Mouse (Mus musculus): Measurements from ENCODE around the gene Pinlyp. TPM values are rescaled to one million over a fixed set of nuclear protein-coding genes. Genes with fewer than 3 reads are reported as not detected.

The Pinlyp gene
- polyA plus RNA-seq, 1 experiment = not detected

DNA sequence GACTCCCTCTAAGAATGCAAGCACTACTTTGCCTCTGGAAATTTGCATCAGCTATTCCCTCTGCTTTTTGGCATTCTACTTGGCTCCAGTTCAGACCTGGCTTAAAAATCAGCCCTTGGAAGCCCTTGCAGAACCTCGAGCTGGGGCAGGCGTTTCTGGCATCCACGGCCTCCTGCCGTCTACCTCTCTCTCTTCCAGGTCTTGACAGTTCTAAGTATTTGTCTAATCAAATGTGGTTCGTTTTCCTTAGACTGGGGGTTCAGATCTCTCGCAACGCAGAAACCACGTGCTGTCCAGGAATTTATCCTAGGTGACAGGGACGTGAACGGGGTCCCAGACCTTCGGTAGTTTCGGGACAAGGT, 39.5 kb downstream of the Pinlyp start:
- Histone ChIP-seq H3K36me3 (ENCODE audit: control insufficient read depth) (no peaks in the 10 kb centered on the region), H3K9me3 (ENCODE audit: control insufficient read depth, low read length) (no peaks in the 10 kb centered on the region), H3K4me1 (ENCODE audit: control insufficient read depth) (peaks cover 21% of the 10 kb centered on the region), H3K4me3 (replicated peaks) (peak overlapping the region; percentile 82), H3K27me3 (ENCODE audit: control insufficient read depth) (peaks cover 56% of the 10 kb centered on the region)
- TF ChIP-seq GATA1 (IDR thresholded peaks at IDR 0.05; ENCODE audit: low read length) (no peak), TAL1 (IDR thresholded peaks at IDR 0.05; ENCODE audit: low read length) (no peak)

DNA sequence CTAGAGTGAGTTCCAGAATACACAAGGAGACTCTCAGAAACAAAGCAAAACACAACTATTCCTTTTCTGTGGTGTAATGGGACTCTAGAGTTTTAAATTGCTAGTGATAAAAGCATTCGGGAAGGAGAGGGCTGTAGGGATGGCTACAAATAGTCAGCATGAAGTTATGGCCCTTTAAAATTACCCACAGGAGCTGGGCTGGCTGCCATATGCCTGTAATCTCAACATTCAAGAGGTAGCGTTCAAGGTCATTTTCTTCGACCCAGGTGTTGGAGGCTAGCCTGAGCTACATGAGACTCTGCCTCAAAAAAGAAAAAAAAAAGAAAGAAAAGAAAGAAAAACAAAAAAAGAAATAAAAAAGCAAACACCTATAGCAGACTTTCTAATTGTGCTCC, 39.9 kb downstream of the Pinlyp start:
- H3K27me3 ChIP-seq (ENCODE audit: control insufficient read depth) = peaks cover 60% of the 10 kb centered on the region
- H3K4me3 ChIP-seq (replicated peaks) = no peak overlapping the region
- peaks cover 23% of the 10 kb centered on the region for H3K4me1 ChIP-seq (ENCODE audit: control insufficient read depth)
- TF ChIP-seq GATA1 (IDR thresholded peaks at IDR 0.05; ENCODE audit: low read length) (no peak), TAL1 (IDR thresholded peaks at IDR 0.05; ENCODE audit: low read length) (no peak)
- H3K36me3 ChIP-seq (ENCODE audit: control insufficient read depth) = no peaks in the 10 kb centered on the region
- H3K9me3 ChIP-seq (ENCODE audit: control insufficient read depth, low read length) = no peaks in the 10 kb centered on the region

DNA sequence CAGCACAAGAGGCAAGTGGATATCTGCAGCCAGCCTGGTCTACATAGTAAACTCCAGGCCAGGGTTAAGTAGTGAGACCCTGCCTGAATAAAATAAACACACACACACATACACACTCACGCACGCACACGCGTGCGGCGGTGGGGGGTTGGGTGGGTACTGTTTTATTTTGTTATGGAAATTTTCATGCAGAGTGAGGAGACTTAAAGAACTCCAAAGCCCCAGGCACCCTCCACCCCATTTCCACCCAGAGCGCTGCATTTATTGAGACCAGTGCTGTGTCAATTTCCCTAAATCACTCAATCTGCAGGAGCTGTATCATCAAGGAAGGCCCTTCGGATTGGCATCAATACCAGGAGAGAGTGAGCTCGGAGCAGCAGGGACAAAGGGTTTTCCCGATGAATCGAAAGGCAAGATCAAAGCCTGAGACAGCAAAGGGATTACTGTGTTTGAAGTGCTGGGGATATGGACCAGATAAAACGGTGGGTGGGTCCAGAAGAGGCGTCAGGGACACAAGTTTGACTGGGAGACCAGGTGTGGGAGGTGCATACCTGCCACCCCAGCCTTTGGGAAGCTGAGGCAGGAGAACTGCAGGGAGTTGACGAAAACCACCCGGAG, 40.4 kb downstream of the Pinlyp start:
- Histone ChIP-seq H3K4me3 (replicated peaks) (no peak overlapping the region), H3K36me3 (ENCODE audit: control insufficient read depth) (no peaks in the 10 kb centered on the region), H3K9me3 (ENCODE audit: control insufficient read depth, low read length) (peaks cover 4% of the 10 kb centered on the region), H3K27me3 (ENCODE audit: control insufficient read depth) (peaks cover 65% of the 10 kb centered on the region), H3K4me1 (ENCODE audit: control insufficient read depth) (peaks cover 23% of the 10 kb centered on the region)
- no peak for TF ChIP-seq TAL1 (IDR thresholded peaks at IDR 0.05; ENCODE audit: low read length)
- no peak for TF ChIP-seq GATA1 (IDR thresholded peaks at IDR 0.05; ENCODE audit: low read length)

GRCm38 (mm10) chr7:24504868-24505267, 41.0 kb downstream of the Pinlyp start:
- peaks cover 25% of the 10 kb centered on the region for H3K4me1 ChIP-seq (ENCODE audit: control insufficient read depth)
- no peaks in the 10 kb centered on the region for H3K36me3 ChIP-seq (ENCODE audit: control insufficient read depth)
- H3K4me3 ChIP-seq (replicated peaks) = no peak overlapping the region
- no peak for TF ChIP-seq TAL1 (IDR thresholded peaks at IDR 0.05; ENCODE audit: low read length)
- TF ChIP-seq GATA1 (IDR thresholded peaks at IDR 0.05; ENCODE audit: low read length) = no peak
- peaks cover 71% of the 10 kb centered on the region for H3K27me3 ChIP-seq (ENCODE audit: control insufficient read depth)
- peaks cover 9% of the 10 kb centered on the region for H3K9me3 ChIP-seq (ENCODE audit: control insufficient read depth, low read length)

DNA sequence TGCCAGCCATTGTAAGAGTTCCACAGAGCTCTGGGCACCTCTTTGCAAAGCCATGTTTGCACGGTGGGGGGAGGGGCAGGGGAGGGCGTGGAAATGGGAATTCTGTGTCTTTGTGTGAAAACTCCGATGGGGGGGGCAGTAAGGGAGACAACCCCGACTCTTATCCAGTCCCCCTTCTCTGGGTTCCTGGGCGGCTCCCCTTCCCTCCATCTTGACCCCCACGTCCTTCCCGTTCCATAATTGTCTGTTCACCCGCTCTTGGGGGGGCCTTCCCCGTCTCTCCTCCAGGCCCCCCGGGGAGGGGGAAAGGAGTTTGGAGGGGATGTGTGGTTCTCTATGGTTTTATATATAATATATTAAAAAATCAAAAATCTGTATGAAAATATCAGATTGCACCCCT, 41.9 kb downstream of the Pinlyp start:
- H3K9me3 ChIP-seq (ENCODE audit: control insufficient read depth, low read length) = peaks cover 9% of the 10 kb centered on the region
- no peaks in the 10 kb centered on the region for H3K36me3 ChIP-seq (ENCODE audit: control insufficient read depth)
- H3K4me3 ChIP-seq (replicated peaks) = no peak overlapping the region
- peaks cover 80% of the 10 kb centered on the region for H3K27me3 ChIP-seq (ENCODE audit: control insufficient read depth)
- TF ChIP-seq GATA1 (IDR thresholded peaks at IDR 0.05; ENCODE audit: low read length) (no peak), TAL1 (IDR thresholded peaks at IDR 0.05; ENCODE audit: low read length) (no peak)
- peaks cover 25% of the 10 kb centered on the region for H3K4me1 ChIP-seq (ENCODE audit: control insufficient read depth)

DNA sequence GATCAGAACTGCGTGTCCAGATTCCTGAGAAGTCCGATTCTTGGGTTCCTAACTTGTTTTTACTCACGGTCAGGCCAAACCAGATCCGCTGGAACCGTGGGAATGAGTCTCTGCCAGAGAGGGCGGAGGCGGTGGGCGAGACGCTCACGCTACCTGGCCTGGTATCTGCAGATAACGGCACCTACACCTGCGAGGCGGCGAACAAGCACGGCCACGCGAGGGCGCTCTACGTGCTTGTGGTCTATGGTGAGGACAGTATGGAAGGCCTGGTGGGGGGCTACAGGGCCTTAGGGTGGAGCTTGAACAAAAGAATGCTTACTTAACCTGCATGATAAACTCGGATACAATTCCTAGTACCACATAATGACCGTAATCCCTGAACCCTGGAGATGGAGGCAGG, 44.4 kb downstream of the Pinlyp start:
- Histone ChIP-seq H3K4me3 (replicated peaks) (no peak overlapping the region), H3K27me3 (ENCODE audit: control insufficient read depth) (peaks cover 85% of the 10 kb centered on the region), H3K36me3 (ENCODE audit: control insufficient read depth) (no peaks in the 10 kb centered on the region), H3K9me3 (ENCODE audit: control insufficient read depth, low read length) (peaks cover 9% of the 10 kb centered on the region), H3K4me1 (ENCODE audit: control insufficient read depth) (peaks cover 9% of the 10 kb centered on the region)
- TF ChIP-seq GATA1 (IDR thresholded peaks at IDR 0.05; ENCODE audit: low read length) (no peak), TAL1 (IDR thresholded peaks at IDR 0.05; ENCODE audit: low read length) (no peak)

- Histone ChIP-seq H3K36me3 (ENCODE audit: control insufficient read depth) (no peaks in the 10 kb centered on the region), H3K4me1 (ENCODE audit: control insufficient read depth) (peaks cover 7% of the 10 kb centered on the region), H3K27me3 (ENCODE audit: control insufficient read depth) (peaks cover 79% of the 10 kb centered on the region), H3K9me3 (ENCODE audit: control insufficient read depth, low read length) (peaks cover 9% of the 10 kb centered on the region), H3K4me3 (replicated peaks) (no peak overlapping the region)
- no peak for TF ChIP-seq TAL1 (IDR thresholded peaks at IDR 0.05; ENCODE audit: low read length)
- no peak for TF ChIP-seq GATA1 (IDR thresholded peaks at IDR 0.05; ENCODE audit: low read length)
Observed at GRCm38 (mm10) chr7:24500929-24501328, 45.0 kb downstream of the Pinlyp start.

DNA sequence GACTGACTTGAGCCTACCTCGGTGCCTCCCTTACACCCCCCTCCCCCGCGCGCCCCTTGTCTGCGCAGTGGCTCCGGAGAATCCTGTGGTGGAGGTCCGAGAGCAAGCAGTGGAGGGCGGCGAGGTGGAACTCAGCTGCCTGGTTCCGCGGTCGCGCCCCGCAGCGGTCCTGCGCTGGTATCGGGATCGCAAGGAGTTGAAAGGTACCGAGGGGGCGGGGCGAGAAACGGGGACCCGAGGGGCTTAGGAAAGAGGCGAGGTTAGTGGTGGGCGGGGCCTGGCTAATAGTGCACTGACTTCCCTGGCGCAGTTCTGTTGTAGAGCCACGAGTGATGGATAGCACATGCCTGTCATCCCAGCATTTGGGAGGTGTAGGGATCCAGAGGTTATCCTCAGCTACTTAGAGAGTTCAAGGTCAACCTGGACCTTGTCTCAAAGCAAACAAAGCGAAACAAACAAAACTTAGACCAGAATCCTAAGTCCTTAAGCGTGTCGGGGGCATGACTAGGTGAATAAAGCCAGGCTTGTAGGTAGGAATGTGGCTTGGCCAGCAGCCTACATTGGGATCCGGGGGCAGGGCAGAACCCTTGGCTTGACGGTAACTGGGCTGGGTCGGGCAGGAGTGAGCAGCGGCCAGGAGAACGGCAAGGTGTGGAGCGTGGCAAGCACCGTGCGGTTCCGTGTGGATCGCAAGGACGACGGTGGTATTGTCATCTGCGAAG, 45.9 kb downstream of the Pinlyp start:
- TF ChIP-seq TAL1 (IDR thresholded peaks at IDR 0.05; ENCODE audit: low read length) = no peak
- TF ChIP-seq GATA1 (IDR thresholded peaks at IDR 0.05; ENCODE audit: low read length) = no peak
- no peaks in the 10 kb centered on the region for H3K36me3 ChIP-seq (ENCODE audit: control insufficient read depth)
- H3K9me3 ChIP-seq (ENCODE audit: control insufficient read depth, low read length) = peaks cover 9% of the 10 kb centered on the region
- H3K27me3 ChIP-seq (ENCODE audit: control insufficient read depth) = peaks cover 70% of the 10 kb centered on the region
- H3K4me3 ChIP-seq (replicated peaks) = no peak overlapping the region
- H3K4me1 ChIP-seq (ENCODE audit: control insufficient read depth) = peaks cover 5% of the 10 kb centered on the region

Other genes starting within 250 kb of the Pinlyp start
- gene Zfp61, start 244.9 kb downstream of the Pinlyp start, polyA plus RNA-seq (2012) = 0.12 TPM in 1 of 2 replicates, not detected in the other
- gene Zfp94, start 229.5 kb downstream of the Pinlyp start, polyA plus RNA-seq (2012) = 0.07 TPM in 1 of 2 replicates, not detected in the other
- not detected in 2 replicates for gene Tescl, start 212.2 kb downstream of the Pinlyp start, polyA plus RNA-seq (2012)
- 0.02 TPM in 1 of 2 replicates, not detected in the other for gene Lypd5, start 196.9 kb downstream of the Pinlyp start, polyA plus RNA-seq (2012)
- gene Kcnn4, start 175.9 kb downstream of the Pinlyp start, polyA plus RNA-seq (2012) = 56.1 and 61.3 TPM in 2 replicates
- 16.4 and 18.4 TPM in 2 replicates for gene Smg9, start 146.5 kb downstream of the Pinlyp start, polyA plus RNA-seq (2012)
- gene Irgc1, start 93.8 kb downstream of the Pinlyp start, polyA plus RNA-seq (2012) = not detected in 2 replicates
- gene Plaur, start 83.6 kb downstream of the Pinlyp start, polyA plus RNA-seq (2012) = 0.08 and 0.17 TPM in 2 replicates
- 0.01 TPM in 1 of 2 replicates, not detected in the other for gene Cadm4, start 64.1 kb downstream of the Pinlyp start, polyA plus RNA-seq (2012)
- 0.55 and 0.58 TPM in 2 replicates for gene Zfp428, start 39.1 kb downstream of the Pinlyp start, polyA plus RNA-seq (2012)
- gene AC161166.1, start 33.7 kb downstream of the Pinlyp start, polyA plus RNA-seq (2012) = not detected in 2 replicates
- gene Irgq, start 15.4 kb downstream of the Pinlyp start, polyA plus RNA-seq (2012) = 0.18 and 0.20 TPM in 2 replicates
- gene Xrcc1, start 171 bp upstream of the Pinlyp start, polyA plus RNA-seq (2012) = 32.1 and 34.8 TPM in 2 replicates
- gene Ethe1, start 41.4 kb upstream of the Pinlyp start, polyA plus RNA-seq (2012) = 1.8 and 1.9 TPM in 2 replicates
- 0.08 TPM in 1 of 2 replicates, not detected in the other for gene Zfp575, start 41.5 kb upstream of the Pinlyp start, polyA plus RNA-seq (2012)
- gene Phldb3, start 64.6 kb upstream of the Pinlyp start, polyA plus RNA-seq (2012) = 0.03 and 0.09 TPM in 2 replicates
- not detected in 2 replicates for gene Lypd3, start 90.4 kb upstream of the Pinlyp start, polyA plus RNA-seq (2012)
- not detected in 2 replicates for gene Tex101, start 130.6 kb upstream of the Pinlyp start, polyA plus RNA-seq (2012)
- gene BC049730, start 163.1 kb upstream of the Pinlyp start, polyA plus RNA-seq (2012) = 0.24 and 0.66 TPM in 2 replicates
- gene Gm4763, start 180.8 kb upstream of the Pinlyp start, polyA plus RNA-seq (2012) = not detected in 2 replicates
- 0.02 and 0.12 TPM in 2 replicates for gene Cd177, start 214.2 kb upstream of the Pinlyp start, polyA plus RNA-seq (2012)
- gene Ceacam10, start 231.1 kb upstream of the Pinlyp start, polyA plus RNA-seq (2012) = not detected in 2 replicates